Mouse (Mus musculus) E14TG2a.4 (cell line): ENCODE results near the gene Krt4.
A peak's percentile ranks its signal among the peaks of the same experiment; 100 is the strongest.

Experiments used
- H3K27me3 ChIP-seq: 2 replicates; pipeline ENCODE4 v1.6.1; 2014; ENCODE audit warnings: low read length, control low read depth; ENCODE audit not compliant: insufficient read depth
- H3K36me3 ChIP-seq: 2 replicates; pipeline ENCODE4 v1.6.1; 2014; ENCODE audit warnings: low read length, control low read depth; ENCODE audit not compliant: insufficient read depth
- H3K4me1 ChIP-seq: replicated peaks from 2 replicates; pipeline ENCODE4 v1.6.1; 2014; ENCODE audit warnings: low read depth, low read length, control low read depth
- H3K4me3 ChIP-seq: replicated peaks from 2 replicates; pipeline ENCODE4 v1.5.1; 2014; ENCODE audit warnings: mild to moderate bottlenecking, low read length
- H3K9me3 ChIP-seq: 2 replicates; pipeline ENCODE4 v1.6.1; 2014; ENCODE audit warnings: low read length, control low read depth
- CTCF ChIP-seq: conservative IDR thresholded peaks from 2 replicates; pipeline ENCODE4 v1.5.1; 2014; ENCODE audit warnings: low read length
- NANOG ChIP-seq: IDR thresholded peaks from 2 replicates; pipeline ENCODE4 v1.6.1; 2014; ENCODE audit warnings: borderline replicate concordance, low read length, mixed read lengths
- POU5F1 ChIP-seq: IDR thresholded peaks from 2 replicates; pipeline ENCODE4 v1.6.1; 2014; ENCODE audit warnings: low read length, borderline replicate concordance

The Krt4 gene

DNA sequence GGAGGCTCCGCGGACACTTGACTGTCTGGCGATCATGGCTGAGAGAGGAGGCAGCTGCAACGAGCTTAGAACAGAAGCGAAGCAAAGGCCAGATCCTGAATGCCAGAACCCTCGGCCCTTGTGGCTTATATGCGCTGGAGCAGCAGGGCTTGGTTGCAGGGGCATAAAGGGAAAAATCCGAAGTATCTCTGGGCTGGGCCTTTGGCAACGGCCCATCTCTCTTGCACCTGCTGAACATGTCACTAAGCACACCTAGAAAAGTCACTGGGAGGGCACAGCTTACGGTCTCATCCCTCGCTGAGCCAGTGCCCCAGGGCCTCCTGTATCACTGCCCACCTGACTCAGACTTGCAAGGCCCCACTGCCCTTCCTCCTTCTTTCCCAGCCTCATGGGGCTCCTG lies at the start of gene Krt4:
Krt4 (minus strand) TSS at position 101 of the 400 bp plus-strand sequence.
- H3K9me3 ChIP-seq, result no peaks in the 10 kb centered on the region
- no peaks in the 10 kb centered on the region for H3K36me3 ChIP-seq
- TF ChIP-seq POU5F1 (no peak), CTCF (no peak), NANOG (no peak)
- H3K4me3 ChIP-seq, result peak within 1 kb of the TSS; percentile 66
- H3K4me1 ChIP-seq, result peaks cover 18% of the 10 kb centered on the region
- H3K27me3 ChIP-seq, result peaks cover 72% of the 10 kb centered on the region

DNA sequence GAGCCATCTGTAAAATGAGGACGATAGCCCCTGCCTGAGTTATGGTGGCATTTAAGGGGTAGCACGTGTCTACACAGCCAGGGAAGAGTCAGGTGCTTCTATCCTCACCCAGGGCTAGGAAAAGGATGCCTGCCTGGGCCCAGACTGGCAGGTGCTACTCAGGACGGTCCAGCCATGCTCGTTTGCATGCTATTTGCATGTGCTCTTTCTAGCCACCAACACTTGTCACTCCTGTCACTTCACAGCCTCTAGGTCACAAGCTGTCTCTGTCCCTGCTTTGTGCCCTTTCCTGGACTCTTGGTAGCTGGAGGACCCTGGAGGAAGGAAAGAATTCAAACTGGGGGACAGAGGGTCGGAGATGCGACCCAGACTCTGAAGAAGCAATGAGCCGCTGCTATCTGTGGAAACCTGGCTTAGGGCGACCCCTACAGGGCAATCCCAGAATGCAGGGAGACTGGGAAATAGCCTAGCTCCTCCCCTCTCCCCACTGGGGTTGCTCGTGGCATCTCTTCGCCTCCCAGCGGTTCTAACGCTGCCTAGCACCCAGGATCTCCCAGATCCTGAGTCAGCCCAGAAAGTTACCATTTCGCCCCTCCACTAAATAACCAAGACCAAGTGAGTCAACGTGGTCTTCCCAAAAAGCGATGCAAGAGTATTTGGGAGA lies 49.0 kb upstream of the Krt4 start:
- peak; percentile 95 for TF ChIP-seq CTCF
- no peak for TF ChIP-seq NANOG
- Histone ChIP-seq H3K4me1 (peaks cover 49% of the 10 kb centered on the region), H3K9me3 (no peaks in the 10 kb centered on the region), H3K27me3 (peaks cover 63% of the 10 kb centered on the region), H3K36me3 (no peaks in the 10 kb centered on the region), H3K4me3 (0 out of 2 replicates have a peak overlapping the region, but pooled peaks have one; percentile 11)

DNA sequence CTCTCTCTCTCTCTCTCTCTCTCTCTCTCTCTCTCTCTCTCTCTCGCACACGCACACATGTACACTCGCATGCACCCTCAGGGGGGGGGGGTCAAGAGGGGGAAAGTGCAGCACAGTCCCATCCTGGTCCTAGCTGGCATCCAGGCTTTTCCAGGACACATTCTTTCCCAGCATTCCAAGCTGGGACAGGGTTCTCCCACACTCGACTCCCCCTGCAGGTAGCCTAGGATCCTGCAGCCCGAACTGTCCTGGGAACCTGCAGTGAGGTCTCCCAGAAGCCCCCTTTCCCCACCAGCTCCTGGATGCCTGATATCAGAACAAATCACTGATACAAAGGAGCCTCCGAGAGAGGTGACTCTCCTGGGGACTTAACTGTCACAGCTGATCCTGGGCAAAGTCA lies 46.0 kb upstream of the Krt4 start:
- Histone ChIP-seq H3K4me3 (no peak overlapping the region), H3K9me3 (no peaks in the 10 kb centered on the region), H3K4me1 (peaks cover 23% of the 10 kb centered on the region), H3K36me3 (no peaks in the 10 kb centered on the region), H3K27me3 (peaks cover 35% of the 10 kb centered on the region)
- TF ChIP-seq POU5F1 (no peak), CTCF (peak; percentile 79)

DNA sequence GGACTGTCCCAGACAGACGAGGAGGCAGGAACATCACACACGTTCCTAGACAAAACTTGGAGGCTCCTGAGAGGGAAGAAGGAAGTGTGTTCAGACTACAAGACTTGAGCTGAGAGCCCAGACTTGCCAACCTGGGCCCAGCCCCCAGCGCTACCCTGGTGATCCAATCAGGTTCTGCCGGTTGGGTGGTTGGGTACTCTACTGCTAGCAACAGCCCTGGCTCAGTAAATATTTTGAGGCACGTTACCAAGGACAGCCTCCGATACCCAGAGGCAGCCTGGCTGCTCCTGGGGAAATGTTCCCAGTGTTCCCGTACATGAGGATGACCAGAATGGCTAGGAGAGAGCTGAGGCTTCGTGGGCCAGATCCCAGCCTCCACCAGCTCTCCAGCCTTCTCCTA lies 42.3 kb upstream of the Krt4 start:
- no peak for TF ChIP-seq NANOG
- TF ChIP-seq CTCF, result no peak
- no peak for TF ChIP-seq POU5F1
- Histone ChIP-seq H3K4me3 (no peak overlapping the region), H3K27me3 (peaks cover 14% of the 10 kb centered on the region), H3K9me3 (peaks cover 6% of the 10 kb centered on the region), H3K4me1 (no peaks in the 10 kb centered on the region), H3K36me3 (no peaks in the 10 kb centered on the region)

DNA sequence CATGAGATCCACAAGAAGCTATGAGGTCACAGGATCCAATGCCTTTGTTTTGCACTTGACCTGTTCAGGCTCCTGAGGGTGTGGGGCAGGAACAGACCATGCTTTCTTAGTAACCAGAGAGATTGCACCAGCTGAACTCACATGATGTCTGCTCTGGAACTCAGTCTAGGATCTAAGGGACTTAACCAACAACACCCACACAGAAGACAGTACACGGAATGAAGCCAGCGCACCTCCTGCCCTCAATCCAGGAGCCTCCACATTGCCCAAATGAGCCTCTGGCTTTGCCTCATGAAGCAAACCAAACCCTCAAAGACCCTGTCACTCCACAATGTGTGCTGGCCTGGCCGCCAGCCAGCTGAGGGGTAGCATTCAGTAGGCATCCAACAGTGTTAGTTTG lies 34.4 kb upstream of the Krt4 start:
- H3K4me3 ChIP-seq, result no peak overlapping the region
- H3K36me3 ChIP-seq, result no peaks in the 10 kb centered on the region
- H3K4me1 ChIP-seq, result no peaks in the 10 kb centered on the region
- peaks cover 6% of the 10 kb centered on the region for H3K9me3 ChIP-seq
- peaks cover 18% of the 10 kb centered on the region for H3K27me3 ChIP-seq
- no peak for TF ChIP-seq CTCF
- no peak for TF ChIP-seq NANOG
- no peak for TF ChIP-seq POU5F1

DNA sequence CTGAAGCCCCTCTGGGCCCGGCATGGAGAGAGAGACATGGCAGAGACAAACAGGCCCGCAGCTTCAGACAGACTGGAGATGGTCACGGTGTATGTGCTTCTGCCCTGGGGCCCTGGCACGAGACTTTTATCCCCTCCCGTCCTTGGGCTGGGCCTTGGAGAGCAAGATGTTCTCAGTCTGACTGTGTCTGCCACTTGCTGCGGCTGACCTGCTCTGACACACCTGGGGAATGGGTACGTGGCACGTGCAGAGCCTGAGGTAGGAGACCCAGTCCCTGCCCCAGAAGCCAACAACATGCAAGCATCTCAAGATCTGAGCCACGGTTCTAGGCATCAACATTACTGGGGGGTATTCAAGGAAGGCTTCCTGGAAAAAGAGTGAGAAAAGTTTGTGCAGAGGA lies 29.7 kb upstream of the Krt4 start, which contains the start of gene Krt78:
Krt78 (minus strand) TSS at position 101 of the 400 bp plus-strand sequence.
- H3K36me3 ChIP-seq, result no peaks in the 10 kb centered on the region
- H3K27me3 ChIP-seq, result peaks cover 23% of the 10 kb centered on the region
- TF ChIP-seq POU5F1, result no peak
- no peak for TF ChIP-seq CTCF
- TF ChIP-seq NANOG, result no peak
- no peak within 1 kb of the TSS for H3K4me3 ChIP-seq
- H3K4me1 ChIP-seq, result no peaks in the 10 kb centered on the region
- H3K9me3 ChIP-seq, result no peaks in the 10 kb centered on the region

DNA sequence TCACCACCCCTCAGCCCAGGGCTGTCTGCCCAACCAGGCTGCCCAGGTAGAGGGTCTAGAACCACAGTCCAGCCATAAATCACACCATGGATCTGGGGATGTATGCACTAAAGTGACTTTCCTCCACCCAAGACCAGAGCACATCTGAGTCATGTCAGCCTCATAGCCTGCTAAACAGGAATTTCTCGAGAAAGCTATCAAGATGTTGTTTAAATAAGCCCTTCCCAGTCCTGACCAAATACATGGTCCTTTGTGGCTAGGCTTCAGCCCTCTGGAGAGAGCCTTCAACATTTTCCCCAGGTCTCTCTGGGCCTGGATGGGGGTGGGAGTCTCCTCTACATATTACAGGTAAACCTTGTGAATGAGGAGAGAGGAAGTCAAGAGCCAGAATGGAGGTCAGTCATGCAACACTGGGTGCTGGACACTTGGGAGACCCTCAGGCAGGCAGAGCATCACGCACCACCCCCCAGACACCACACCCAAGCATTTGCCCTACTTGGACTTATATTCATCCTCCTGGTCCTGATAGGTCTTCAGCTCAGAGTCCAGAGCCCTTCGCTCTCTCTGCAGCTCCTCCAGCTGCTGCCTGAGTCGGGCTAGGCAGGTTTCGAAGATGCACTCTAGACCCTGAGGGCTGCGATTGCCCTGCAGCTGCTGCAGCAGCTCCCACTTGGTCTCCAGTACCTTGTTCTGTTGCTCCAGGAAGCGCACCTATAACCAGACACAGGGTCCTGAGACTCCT lies 28.4 kb upstream of the Krt4 start:
- TF ChIP-seq POU5F1, result no peak
- TF ChIP-seq CTCF, result no peak
- TF ChIP-seq NANOG, result no peak
- Histone ChIP-seq H3K4me1 (no peaks in the 10 kb centered on the region), H3K27me3 (peaks cover 23% of the 10 kb centered on the region), H3K36me3 (no peaks in the 10 kb centered on the region), H3K9me3 (no peaks in the 10 kb centered on the region), H3K4me3 (no peak overlapping the region)

DNA sequence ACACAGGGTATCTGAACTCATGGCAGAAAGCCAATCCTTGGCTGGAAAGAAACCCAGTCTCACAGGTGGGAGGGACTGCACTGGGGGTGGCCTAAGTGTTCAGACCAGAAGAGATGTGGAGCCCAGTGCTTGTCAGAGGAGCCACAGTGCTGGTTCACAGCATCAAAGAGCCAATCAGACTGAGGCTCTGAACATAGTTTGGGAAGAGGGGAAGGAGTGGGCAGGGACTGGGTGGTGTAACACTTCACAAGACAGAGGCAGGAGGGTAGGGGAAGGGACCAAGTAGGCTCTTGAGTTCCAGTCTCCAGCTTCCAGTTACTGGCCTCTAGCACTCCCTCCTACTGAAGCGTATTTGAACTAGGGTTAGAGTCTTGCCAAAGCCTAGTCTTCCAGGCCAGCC lies 20.9 kb upstream of the Krt4 start:
- Histone ChIP-seq H3K4me1 (peaks cover 9% of the 10 kb centered on the region), H3K36me3 (no peaks in the 10 kb centered on the region), H3K27me3 (peaks cover 7% of the 10 kb centered on the region; the same call in 1 of the 2 replicates), H3K4me3 (no peak overlapping the region), H3K9me3 (no peaks in the 10 kb centered on the region)
- TF ChIP-seq NANOG (no peak), CTCF (no peak), POU5F1 (no peak)

DNA sequence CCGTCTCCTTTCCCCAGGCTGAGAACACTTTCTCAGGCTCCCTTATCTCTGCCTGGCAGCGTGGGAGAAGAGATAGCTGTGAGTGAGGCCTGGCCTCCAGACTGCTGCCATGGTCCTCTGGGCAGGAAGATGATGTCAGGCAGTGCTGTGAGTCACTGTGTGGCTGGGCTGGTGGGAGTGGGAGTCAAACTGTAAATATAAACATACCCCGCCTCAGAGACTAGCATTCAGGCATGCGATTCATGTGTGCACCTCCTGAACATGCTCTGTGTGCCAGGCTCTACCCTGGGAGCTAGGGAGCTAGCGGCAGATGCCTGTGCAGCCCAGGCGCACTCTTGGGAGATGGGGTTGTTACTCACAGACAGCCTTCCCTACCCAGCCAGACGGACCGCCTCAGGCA lies 17.4 kb upstream of the Krt4 start:
- Histone ChIP-seq H3K9me3 (no peaks in the 10 kb centered on the region), H3K4me3 (no peak overlapping the region), H3K27me3 (peaks cover 13% of the 10 kb centered on the region; the same call in 1 of the 2 replicates), H3K4me1 (peaks cover 18% of the 10 kb centered on the region), H3K36me3 (no peaks in the 10 kb centered on the region)
- TF ChIP-seq POU5F1, result no peak
- TF ChIP-seq CTCF, result no peak
- TF ChIP-seq NANOG, result no peak
